ENCODE assay signal across 24 mouse cellular contexts in the genomic region with DNA sequence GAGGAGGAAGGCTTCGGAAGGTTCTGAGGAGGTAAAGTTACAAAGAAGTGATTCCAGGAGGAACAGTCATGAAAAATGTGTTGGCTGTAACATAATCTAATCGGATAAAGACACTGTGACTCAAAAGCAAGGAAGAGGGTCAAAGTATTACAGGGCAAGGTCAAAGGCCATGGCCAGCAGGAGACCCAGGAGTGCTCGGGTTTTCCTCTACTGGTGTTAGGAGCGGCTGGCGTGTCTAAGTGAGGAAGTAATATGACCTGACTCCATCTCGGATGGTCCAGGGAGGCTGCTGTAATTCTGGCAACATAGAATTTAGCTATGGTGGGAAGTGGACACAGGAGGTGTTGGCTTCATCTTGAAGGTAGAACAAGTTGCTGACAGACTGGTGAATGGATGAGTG. TPM values are rescaled to one million over a fixed set of nuclear protein-coding genes. Genes with fewer than 3 reads are reported as not detected.
DNase-seq lines count a peak whose midpoint lies in the region; ATAC-seq lines count a peak whose summit lies in the region.
"Had no signal": no experiment of that assay in that cellular context is flagged by ENCODE, and none has a peak within 500 bp of the region (broad histone marks: within the 10 kb centered on the region; RNA-seq: fewer than 3 reads in every experiment).

No protein-coding gene starts in this region.

- no peak overlapping the region for H3K4me2 ChIP-seq in kidney, embryonic 14.5 days (replicated peaks; ENCODE audit: low read depth, low read length)
- H3K4me2 ChIP-seq: embryonic facial prominence, embryonic 12.5 days; forebrain, embryonic 12.5 days; forebrain, embryonic 15.5 days; heart, embryonic 11.5 days; hindbrain, embryonic 13.5 days had no signal

- no peaks in the 10 kb centered on the region for H3K27me3 ChIP-seq in kidney, embryonic 14.5 days (ENCODE audit: control insufficient read depth, insufficient read depth, low read length)
- H3K27me3 ChIP-seq in embryonic facial prominence, embryonic 10.5 days (replicated peaks; ENCODE audit: low read depth, poor library complexity, severe bottlenecking) = no peaks in the 10 kb centered on the region
- H3K27me3 ChIP-seq: embryonic facial prominence, embryonic 12.5 days; forebrain, embryonic 12.5 days; forebrain, embryonic 15.5 days; hindbrain, embryonic 13.5 days had no signal

- 37% methylated on average over 6 of the region's 6 CpGs for WGBS in kidney, embryonic 14.5 days
- 31% methylated on average over 6 of the region's 6 CpGs for WGBS in embryonic facial prominence, embryonic 10.5 days

- 0 out of 2 replicates have a peak, but pooled peaks have one; percentile 32 for ATAC-seq in kidney, embryonic 14.5 days (ENCODE audit: low FRiP score, low TSS enrichment)
- ATAC-seq: CD4-positive, CD25-positive, alpha-beta regulatory T cell, adult 4 months; forebrain, embryonic 15.5 days; inflammation-experienced regulatory T-cells, adult 6 months; intestine, embryonic 16.5 days had no signal

- H3K4me1 ChIP-seq in kidney, embryonic 14.5 days (ENCODE audit: control insufficient read depth, insufficient read depth, low read length) = peaks cover 15% of the 10 kb centered on the region
- H3K4me1 ChIP-seq in embryonic facial prominence, embryonic 10.5 days = peaks cover 30% of the 10 kb centered on the region

- no peak overlapping the region for H3K4me3 ChIP-seq in kidney, embryonic 14.5 days (ENCODE audit: low read length)
- H3K4me3 ChIP-seq in embryonic facial prominence, embryonic 10.5 days = no peak overlapping the region
- H3K4me3 ChIP-seq: embryonic facial prominence, embryonic 12.5 days; erythroblast, embryonic 14.5 days; forebrain, embryonic 12.5 days; forebrain, embryonic 15.5 days; heart, adult 2 months; hindbrain, embryonic 13.5 days had no signal

- H3K36me3 ChIP-seq in kidney, embryonic 14.5 days (ENCODE audit: control insufficient read depth, insufficient read depth, low read length) = peaks cover 18% of the 10 kb centered on the region; the same call in 1 of the 2 replicates
- H3K36me3 ChIP-seq in embryonic facial prominence, embryonic 10.5 days (replicated peaks) = peaks cover 83% of the 10 kb centered on the region

- no peak overlapping the region for H3K27ac ChIP-seq in kidney, embryonic 14.5 days (ENCODE audit: low read depth, low read length)
- H3K27ac ChIP-seq in embryonic facial prominence, embryonic 10.5 days (replicated peaks) = no peak overlapping the region
- H3K27ac ChIP-seq: embryonic facial prominence, embryonic 12.5 days; forebrain, embryonic 12.5 days; forebrain, embryonic 15.5 days; heart, adult 2 months; hindbrain, embryonic 13.5 days had no signal

- no peak overlapping the region for H3K9ac ChIP-seq in kidney, embryonic 14.5 days (ENCODE audit: low read depth, low read length)
- H3K9ac ChIP-seq: embryonic facial prominence, embryonic 12.5 days; forebrain, embryonic 12.5 days; forebrain, embryonic 15.5 days; hindbrain, embryonic 13.5 days had no signal

- DNase-seq in kidney, adult 18-20 months = no peak
- DNase-seq in embryo, embryonic 10 days (ENCODE audit: low spot score) = peak; percentile 62
- peak; percentile 49 for DNase-seq in embryo, embryonic 10.5 days (ENCODE audit: low spot score)
- DNase-seq in embryonic facial prominence, embryonic 10.5 days (ENCODE audit: low spot score) = peak; percentile 35
- DNase-seq in lung, postnatal 25 days (ENCODE audit: low spot score) = no peak
- no peak for DNase-seq in natural killer cell, adult 2 months (ENCODE audit: low spot score in 2 of 2)
- DNase-seq: adrenal gland, adult 2 months; adrenal gland, postnatal 14 days; cerebellum, adult 11 months; cerebellum, adult 2 months; cerebellum, adult 9-11 months; cerebellum, postnatal 36 days; gastrocnemius, postnatal 25 days had no signal

- no peaks in the 10 kb centered on the region for H3K9me3 ChIP-seq in kidney, embryonic 14.5 days (ENCODE audit: control insufficient read depth, low read length)
- no peaks in the 10 kb centered on the region for H3K9me3 ChIP-seq in embryonic facial prominence, embryonic 10.5 days
- H3K9me3 ChIP-seq: embryonic facial prominence, embryonic 12.5 days; forebrain, embryonic 12.5 days; forebrain, embryonic 15.5 days; hindbrain, embryonic 13.5 days had no signal

RNA-seq across cellular contexts. Expression of gene Ankrd50, which starts 9.1 kb away (rescaled TPM):
- 9.9 and 20.6 TPM in 2 replicates for polyA plus RNA-seq in kidney, embryonic 14.5 days (2014; fragmentation: Nextera tagmentation; extraction: Ambion mirVana)
- polyA plus RNA-seq in embryonic facial prominence, embryonic 10.5 days (2016; fragmentation: Nextera tagmentation; extraction: Ambion mirVana) = 21.0 and 22.9 TPM in 2 replicates

Comparison
In these comparisons a context has a peak if more than half of its experiments do, and no peak if none do; other contexts are left out.
1. DNase-seq: peak in embryo, embryonic 10 days (single experiment), embryo, embryonic 10.5 days (single experiment) and embryonic facial prominence, embryonic 10.5 days (single experiment); none in kidney, adult 18-20 months (single experiment), lung, postnatal 25 days (single experiment) and natural killer cell, adult 2 months (0 of 2).